Mouse (Mus musculus) right cerebral cortex, adult 2 months (tissue): ENCODE data around the gene Rtn4.
"Not testable (repeated sequence)": the region's sequence is repeated elsewhere in the genome, so short reads cannot be mapped to it uniquely, and the experiment has no call there.

Experiments
- DNase-seq, 2 experiments: peaks; one replicate each; pipeline ENCODE4 v3.0.0; 2021 to 2022; ENCODE audit warnings: low spot score in 2 of 2

Rtn4 gene

GRCm38 (mm10) chr11:29714114-29714513 is 21.4 kb downstream of the Rtn4 start:
- no peak for DNase-seq

- DNase-seq, result peak in 1 of 2 experiments; percentile 42
Observed at GRCm38 (mm10) chr11:29714789-29715188, 22.0 kb downstream of the Rtn4 start.

- DNase-seq, result no peak
Observed at GRCm38 (mm10) chr11:29715499-29715898, 22.8 kb downstream of the Rtn4 start.

GRCm38 (mm10) chr11:29718541-29718940 is 25.8 kb downstream of the Rtn4 start:
- peak; percentile 48 to 57 for DNase-seq

GRCm38 (mm10) chr11:29719597-29719996 is 26.9 kb downstream of the Rtn4 start:
- no peak for DNase-seq

GRCm38 (mm10) chr11:29724213-29724612 is 31.5 kb downstream of the Rtn4 start:
- DNase-seq, result no peak

GRCm38 (mm10) chr11:29725167-29725566 is 32.4 kb downstream of the Rtn4 start:
- no peak for DNase-seq

GRCm38 (mm10) chr11:29725610-29726009 is 32.9 kb downstream of the Rtn4 start:
- DNase-seq, result no peak

- DNase-seq, result no peak
Observed at GRCm38 (mm10) chr11:29727901-29728300, 35.2 kb downstream of the Rtn4 start.

GRCm38 (mm10) chr11:29739752-29740151 is 47.0 kb downstream of the Rtn4 start:
- no peak for DNase-seq

- DNase-seq, result no peak
Observed at GRCm38 (mm10) chr11:29744760-29745430, 52.1 kb downstream of the Rtn4 start.

GRCm38 (mm10) chr11:29745513-29745912 is 52.8 kb downstream of the Rtn4 start:
- DNase-seq, result no peak

GRCm38 (mm10) chr11:29746203-29746602 is 53.5 kb downstream of the Rtn4 start:
- no peak for DNase-seq

- DNase-seq, result no peak
Observed at GRCm38 (mm10) chr11:29747365-29747764, 54.6 kb downstream of the Rtn4 start.

- DNase-seq, result no peak
Observed at GRCm38 (mm10) chr11:29747881-29748280, 55.1 kb downstream of the Rtn4 start.

GRCm38 (mm10) chr11:29748750-29749467 is 56.2 kb downstream of the Rtn4 start:
- DNase-seq, result no peak

- no peak for DNase-seq
Observed at GRCm38 (mm10) chr11:29749468-29749829, 56.7 kb downstream of the Rtn4 start.

GRCm38 (mm10) chr11:29751013-29751412 is 58.3 kb downstream of the Rtn4 start:
- DNase-seq, result no peak

GRCm38 (mm10) chr11:29751648-29752611 is 59.2 kb downstream of the Rtn4 start:
- DNase-seq, result no peak

- not testable (repeated sequence) for DNase-seq
Observed at GRCm38 (mm10) chr11:29756007-29756406, 63.3 kb downstream of the Rtn4 start.

- DNase-seq, result no peak
Observed at GRCm38 (mm10) chr11:29758617-29759016, 65.9 kb downstream of the Rtn4 start.

GRCm38 (mm10) chr11:29761387-29761786 is 68.6 kb downstream of the Rtn4 start:
- no peak for DNase-seq
